Mouse (Mus musculus): ENCODE results near the gene Mknk2.

Mknk2 gene

GRCm38 (mm10) chr10:80692249-80693165 is 14.6 kb upstream of the Mknk2 start:
- DNase-seq, result no peak

- DNase-seq, result peak; percentile 76
These were observed 9.9 kb upstream of the Mknk2 start for GRCm38 (mm10) chr10:80687850-80688249.

DNA sequence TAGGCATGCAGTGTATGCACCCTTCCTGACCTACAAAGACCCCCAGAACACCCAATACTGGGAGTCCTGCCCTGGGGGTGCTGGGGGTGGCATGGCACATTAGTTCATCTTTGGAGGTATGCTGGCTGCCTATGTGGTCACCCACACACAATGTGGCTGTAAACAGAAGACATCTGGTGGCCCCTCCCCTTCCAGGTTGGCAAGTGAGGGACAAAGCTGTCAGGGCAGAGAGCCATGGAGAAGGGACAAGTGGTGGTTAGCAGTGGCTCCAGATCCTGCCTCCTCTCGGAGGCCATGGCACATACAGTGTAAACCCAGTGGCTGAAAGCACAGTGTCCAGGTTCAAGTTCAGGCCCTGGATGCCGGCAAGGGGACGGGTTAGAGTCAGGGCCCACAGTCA is 8.7 kb upstream of the Mknk2 start:
- peak; percentile 43 for DNase-seq

DNA sequence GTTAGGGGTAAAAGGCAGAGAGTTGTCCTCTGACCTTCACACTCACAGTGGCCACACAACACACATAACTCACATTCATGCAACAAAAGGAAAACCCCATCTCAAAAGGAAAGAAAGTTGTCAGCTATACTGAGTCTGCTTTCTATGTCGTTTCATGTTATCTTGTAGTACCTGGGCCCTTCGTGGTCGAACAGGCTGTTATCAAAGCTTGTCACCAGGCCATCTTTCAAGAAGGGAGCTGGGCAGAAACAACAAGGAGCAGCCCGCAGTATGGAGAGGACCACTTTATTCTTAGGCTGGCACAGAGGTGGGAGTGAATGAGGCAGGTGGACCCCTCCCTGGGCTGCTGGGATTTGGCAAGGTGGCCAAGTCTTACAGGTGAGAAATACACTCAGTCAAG is 7.1 kb upstream of the Mknk2 start:
- peak; percentile 30 for DNase-seq

GRCm38 (mm10) chr10:80684214-80684613 is 6.3 kb upstream of the Mknk2 start:
- DNase-seq, result peak; percentile 59

DNA sequence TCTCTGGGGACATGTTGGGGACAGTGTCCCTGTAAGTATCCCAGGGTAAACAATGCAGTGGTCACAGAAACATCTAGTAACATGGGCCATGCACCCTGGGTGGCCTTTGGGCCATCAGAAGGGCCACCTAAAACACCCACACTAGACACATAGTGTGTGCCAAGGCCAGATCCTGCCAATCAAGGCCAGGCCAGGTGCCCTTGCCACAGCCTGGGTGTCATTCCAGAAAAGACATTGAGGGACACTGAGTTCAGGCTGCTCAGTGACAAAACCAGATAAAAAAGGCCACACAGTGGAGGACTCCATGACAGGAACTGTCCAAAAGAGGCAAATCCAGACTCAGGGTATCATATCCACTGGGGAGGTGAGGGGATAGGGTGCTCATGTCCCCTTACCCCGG is 5.7 kb upstream of the Mknk2 start:
- peak; percentile 29 for DNase-seq

DNA sequence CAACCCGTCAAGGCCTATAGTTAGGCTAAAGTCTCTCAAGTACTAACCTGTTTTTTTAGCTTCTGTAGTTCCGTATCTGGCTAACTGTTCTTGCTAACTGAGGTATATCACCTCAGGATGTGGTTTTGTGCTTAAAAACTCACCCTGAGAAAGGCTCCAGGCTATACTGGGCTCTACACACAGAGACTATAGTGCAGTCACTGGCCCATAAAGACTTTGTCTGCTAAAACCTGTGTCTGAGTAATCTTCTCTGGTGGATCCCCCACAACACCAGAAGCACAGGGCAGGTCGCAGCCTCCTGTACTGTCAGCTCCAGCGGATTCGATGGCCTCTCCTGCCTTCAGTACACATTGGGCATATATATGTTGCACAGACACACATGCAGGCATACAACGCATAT is 4.1 kb upstream of the Mknk2 start:
- no peak for DNase-seq

DNA sequence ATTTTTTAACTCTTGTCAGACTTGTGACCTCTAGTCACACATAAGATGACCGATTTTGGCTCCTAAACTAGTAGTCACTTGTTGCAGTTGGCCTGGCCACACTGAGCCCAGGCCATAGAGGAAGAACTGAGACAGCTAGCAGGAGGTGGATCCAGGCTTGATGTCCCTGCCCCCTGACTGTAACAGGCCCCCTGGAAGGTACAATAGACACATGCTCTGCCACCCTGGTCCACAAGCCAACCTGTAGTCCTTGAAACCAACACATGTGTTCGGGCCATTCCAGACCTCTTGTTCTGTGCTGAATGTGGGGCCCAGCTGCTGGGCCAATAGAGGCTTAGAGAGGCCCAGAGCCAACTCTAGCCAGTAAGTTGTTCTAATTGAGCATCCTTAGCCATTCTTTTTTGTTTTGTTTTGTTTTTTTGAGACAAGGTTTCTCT is 2.4 kb upstream of the Mknk2 start:
- peak; percentile 45 for DNase-seq

DNA sequence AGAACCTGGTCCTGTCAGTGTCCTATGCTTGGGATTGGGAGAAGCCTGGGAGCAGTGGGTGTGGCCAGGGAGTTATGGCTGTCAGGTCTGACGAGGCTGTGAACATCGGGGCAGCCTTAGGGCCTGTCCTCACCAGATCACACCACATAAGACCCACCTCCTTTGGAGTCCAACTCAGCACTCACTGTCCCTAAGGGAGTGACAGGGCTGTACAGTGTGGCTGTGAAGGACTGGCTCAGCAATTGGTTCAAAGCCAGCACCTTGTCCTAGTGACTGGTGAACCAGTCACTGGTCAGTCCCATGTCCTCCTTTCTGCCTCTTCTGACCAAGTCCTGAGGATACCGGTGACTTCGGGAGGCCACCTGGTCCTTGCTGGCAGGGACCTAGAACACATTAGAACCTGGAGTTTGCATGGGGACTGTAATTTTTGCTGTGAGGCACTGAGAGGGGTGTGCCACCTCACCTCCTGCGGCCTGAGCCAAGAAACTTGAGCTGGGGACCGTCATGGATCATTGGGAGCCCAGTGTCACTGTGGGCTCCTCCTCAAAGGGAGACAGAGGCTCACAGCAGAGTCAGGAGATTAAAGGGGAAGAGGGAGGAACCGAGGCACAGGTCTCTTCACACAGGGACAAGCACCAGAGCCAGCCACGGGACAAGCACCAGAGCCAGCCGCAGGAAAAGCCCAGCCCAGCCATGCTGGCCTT is 1.8 kb upstream of the Mknk2 start:
- peak; percentile 67 for DNase-seq

- DNase-seq, result peak; percentile 49
These were observed 877 bp upstream of the Mknk2 start for GRCm38 (mm10) chr10:80678601-80679377.

DNA sequence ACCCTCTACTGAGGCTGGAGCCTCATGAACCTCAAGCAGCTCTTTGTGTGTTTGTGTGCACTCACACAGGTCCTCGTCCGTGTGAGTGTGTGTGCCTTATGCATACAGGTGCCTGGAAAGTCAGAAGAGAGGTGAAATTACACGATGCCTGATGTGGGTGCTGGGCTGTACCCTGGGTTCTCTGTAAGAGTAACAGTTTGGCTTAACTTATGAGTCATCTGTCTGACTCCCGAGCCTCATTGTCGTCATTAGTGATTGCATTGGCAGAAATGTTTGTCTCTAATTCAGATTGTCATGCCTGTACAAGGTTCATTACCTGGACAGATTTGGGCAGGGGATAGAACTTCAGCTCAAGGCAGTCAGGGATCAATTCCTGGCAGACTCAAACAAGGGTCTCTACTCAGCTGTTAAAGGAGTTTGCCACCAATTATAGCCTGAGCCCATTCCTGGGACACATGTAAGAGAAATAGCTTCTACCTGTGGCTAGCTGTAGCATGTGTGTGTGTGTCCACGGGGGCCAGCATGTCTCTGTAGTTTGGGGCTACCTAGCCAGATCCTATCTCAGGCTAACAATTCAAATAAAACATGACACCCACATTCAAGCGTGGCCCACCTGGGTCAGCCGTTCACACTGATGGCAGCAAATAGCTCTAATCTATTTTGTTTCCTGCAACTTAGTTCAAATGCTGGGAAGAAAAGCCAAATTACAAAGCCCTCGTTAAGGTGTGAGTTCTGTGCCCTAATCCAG is 610 bp downstream of the Mknk2 start:
- peak; percentile 56 for DNase-seq

DNA sequence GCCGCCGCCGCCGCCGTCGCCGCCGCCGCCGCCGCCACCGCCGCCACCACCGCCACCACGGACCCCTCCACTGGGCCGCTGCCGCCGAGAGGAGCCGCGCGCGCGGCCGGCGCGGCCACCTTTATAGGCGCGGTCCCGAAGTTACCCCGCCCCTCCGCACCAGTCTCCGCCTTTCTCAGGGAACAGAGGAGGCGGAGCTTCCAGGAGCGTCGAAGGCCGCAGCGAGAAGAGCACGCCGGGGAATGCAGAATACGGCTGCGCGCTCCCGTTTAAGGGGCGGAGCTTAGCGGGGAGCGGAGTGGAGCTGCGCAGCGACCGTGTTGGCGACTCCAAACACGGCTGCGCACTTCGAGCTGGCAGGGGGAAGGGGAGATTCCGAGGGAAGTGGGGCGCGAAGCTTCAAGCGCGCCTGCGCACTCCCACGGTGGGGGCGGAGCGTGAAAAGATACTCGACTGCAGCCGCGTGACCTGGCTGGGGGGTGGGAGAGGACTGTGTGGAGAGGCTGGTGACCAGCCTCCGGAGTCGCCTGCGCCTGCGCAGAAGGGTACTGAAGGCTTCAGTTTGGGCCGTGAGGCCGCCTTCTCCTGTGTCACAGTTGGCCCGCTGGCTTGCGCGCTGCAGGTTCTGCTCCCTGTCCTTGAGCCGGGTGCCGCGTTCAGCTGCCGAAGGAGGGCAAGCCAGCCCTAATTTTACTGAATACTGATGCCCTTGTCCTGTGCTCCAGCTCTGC is 1.5 kb downstream of the Mknk2 start:
- peak; percentile 100 for DNase-seq

- peak; percentile 82 for DNase-seq
These were observed 2.3 kb downstream of the Mknk2 start for GRCm38 (mm10) chr10:80675405-80676197.

GRCm38 (mm10) chr10:80674851-80675404 is 3.0 kb downstream of the Mknk2 start:
- peak; percentile 61 for DNase-seq

DNA sequence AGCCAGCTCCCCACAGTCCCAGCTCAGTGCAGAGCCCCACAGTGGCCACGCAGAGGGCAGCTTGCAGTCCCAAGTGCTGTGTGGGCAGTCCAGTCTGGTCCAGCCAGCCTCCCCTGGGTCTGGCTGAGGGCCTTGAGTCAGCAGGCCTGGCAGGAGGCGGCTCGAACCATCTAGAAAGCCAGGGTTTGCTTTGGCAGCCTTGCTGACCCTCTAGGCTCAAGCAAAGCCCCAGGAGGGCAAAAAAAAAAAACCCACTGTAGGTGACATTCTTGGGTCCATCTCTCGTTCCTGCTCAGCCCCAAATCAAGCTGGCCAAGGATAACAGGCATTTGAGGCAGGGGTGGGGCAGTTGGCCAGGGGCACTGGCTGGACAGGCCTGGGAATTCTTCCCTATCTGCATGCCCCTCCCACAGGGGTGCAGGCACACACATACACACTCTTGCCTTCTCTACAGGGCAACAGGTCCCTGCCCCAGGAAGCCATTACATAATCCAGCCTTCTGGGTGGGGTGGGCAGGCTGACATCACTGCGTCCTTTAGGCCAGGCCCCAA is 3.7 kb downstream of the Mknk2 start:
- DNase-seq, result peak; percentile 80

DNA sequence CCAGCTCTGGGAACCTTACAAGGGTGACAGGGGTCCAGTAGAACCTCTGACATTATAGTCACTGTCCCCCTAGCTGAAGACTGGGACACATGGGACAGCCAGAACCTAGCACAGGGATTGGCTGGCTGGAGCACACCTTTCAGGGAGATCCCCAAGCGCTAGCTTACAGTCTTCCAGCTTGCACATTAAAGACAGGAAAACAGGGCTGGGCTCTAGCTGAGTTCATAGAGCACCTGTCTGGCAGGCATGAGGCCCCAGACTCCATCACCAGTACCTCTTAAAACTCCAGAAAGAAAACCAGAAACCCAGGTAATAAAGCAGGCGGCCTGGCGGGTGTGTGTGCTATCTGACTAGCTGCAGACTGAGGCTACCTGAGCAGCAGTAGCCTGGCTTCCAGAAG is 4.2 kb downstream of the Mknk2 start:
- DNase-seq, result peak; percentile 49

DNA sequence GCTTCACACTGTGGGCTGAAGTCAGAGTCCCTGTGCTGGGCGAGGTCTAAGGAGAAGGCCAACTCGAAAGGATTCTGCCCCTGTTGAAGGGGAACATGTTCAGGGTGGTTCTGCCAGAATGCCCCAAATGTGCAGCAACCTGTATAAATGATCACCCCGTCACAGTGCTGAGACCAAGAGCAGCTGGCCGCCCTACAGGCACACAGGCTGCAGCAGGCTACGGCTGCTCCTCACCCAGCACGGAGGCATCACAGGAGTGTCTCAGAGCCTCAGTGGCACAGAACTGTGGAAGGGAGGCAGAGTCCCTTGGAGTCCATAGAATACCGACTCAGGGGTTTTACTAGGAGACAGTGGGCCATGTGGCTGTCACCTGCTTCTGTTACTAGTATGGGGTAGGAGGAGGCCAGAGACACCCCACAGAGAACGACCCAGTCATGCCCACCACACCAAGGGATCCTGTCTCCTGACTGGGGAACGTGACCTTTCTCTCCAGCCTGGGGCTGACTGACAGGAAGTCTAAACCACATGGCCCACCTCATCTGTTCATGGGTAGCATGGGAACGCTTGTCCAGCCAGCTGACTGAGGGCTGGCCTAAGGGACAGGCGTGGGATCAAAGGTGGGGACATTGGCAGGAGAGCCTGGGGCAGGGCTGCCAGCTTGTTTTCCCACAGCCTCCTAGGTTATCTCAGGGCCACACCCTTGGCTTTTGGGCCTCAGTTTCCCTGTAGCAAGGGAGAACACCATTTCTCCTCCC is 5.8 kb downstream of the Mknk2 start:
- peak; percentile 65 for DNase-seq

GRCm38 (mm10) chr10:80671251-80671650 is 6.7 kb downstream of the Mknk2 start:
- DNase-seq, result no peak

DNA sequence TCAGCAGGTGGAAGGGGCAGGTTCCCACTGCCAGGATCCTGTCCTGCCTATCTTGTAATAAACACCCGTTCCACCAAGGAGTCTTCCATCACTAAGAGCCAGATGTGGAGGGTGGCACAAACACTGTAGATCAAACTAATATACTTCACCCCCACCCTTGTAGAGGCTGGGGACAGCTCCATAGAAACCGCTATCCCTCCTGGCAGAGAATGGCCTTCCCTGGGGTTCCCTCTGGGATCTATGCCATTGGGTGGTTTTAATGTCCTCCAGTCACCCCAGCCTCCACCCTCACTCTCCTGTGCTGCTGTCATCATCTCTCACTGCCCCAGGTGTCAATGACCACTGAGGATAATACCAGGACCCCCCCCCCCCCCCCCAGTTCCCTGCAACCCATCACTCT is 7.4 kb downstream of the Mknk2 start:
- DNase-seq, result peak; percentile 63

Measured in cerebellum, adult 9-11 months (tissue).